Mouse (Mus musculus) urinary bladder, postnatal 10 days (tissue): ENCODE measurements around the gene Cfap20.
"Not testable (repeated sequence)": the region's sequence is repeated elsewhere in the genome, so short reads cannot be mapped to it uniquely, and the experiment has no call there.

Experiments
- DNase-seq: peaks from one replicate; pipeline ENCODE4 v3.0.0; 2022; ENCODE audit warnings: low spot score

The Cfap20 gene

DNA sequence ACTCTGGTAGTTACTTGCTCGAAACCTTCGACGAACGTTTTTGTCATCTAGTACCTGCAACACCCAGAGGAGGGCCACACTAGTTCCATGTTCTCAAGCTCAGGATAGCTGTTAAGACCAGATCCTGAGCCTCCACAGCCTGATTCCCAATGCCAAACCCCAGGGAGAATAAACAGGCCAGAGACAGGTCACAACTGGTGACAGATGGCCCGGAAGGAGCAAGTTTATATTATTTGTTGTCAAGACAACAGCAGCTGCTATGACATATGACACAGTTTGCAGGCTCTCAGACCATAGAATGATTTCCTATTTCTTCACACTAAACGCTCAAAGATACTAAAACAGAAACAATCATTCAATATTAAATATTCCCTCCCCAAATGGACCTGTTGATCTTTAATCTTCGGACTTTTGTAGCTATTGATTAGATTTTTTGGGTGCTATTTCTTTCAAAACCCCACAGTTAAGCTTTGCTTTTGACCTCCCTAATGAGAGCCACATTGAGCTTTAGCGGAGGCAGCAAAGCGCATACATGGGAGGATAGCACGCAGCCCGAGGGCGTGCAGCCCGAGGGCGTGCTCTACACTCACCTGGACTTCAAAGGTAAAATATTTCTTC lies 12.4 kb downstream of the Cfap20 start:
- DNase-seq: no peak

- no peak for DNase-seq
Measured at GRCm38 (mm10) chr8:95411309-95411972, 23.2 kb downstream of the Cfap20 start.

DNA sequence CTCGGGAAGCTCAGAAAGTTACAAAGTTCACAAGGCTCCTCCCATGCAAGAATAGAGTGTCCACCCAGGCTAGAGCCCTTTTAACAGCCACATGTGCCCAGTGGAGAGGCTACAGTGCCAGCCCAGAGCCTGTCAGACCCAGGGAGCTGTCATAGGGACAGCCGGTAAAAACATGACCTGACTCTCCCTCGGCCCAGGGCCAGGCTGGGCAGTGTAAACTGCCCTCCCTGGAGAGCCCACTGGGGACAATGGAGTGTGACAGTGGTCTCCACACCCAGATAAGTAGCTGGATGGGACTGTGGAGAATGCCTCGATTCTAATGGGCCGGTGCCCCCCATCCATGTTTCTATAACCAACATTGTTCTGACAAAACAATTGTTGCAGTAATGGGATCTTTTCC lies 25.2 kb downstream of the Cfap20 start:
- no peak for DNase-seq

GRCm38 (mm10) chr8:95401091-95401490 lies 33.6 kb downstream of the Cfap20 start:
- no peak for DNase-seq

DNA sequence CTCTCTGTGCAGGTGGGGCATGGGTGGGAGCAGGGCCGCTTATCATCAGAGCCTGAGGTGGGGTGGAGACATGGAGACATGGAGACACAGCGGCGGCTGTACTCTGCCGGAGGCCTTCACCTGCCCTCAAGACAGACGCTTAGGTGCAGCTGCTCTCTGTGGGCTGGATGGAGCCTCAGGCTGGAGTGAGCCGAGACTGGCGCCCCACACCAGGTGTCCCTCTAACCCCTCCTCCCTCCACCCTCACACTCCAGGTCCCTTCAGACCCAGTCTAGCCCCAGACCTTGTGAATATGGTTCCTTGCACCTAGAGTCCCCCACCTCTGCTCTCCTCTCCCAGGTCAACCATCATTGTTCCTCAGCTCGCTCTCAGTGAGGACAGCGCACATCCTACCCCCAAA lies 35.5 kb downstream of the Cfap20 start:
- DNase-seq: no peak

- no peak for DNase-seq
Measured at GRCm38 (mm10) chr8:95397201-95397600, 37.5 kb downstream of the Cfap20 start.

DNA sequence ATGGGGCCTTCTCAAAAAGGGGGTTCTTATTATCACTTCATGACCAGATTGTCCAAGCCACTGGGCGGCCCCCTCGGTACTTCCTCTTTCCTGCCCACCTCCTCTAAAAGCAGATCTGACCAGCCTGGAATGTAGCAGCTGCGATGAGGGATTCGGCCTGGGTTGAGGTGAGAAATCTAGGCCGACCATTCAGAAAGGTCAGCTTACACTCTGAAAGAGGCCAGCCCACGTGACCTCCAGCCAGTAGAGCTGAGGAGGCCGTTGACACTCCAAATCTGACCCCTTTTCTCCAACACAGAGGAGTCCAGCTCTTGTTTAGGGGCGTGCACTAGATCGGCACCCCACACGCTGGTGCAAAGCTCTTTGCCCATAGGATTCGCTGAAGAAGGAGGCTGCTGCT lies 37.9 kb downstream of the Cfap20 start:
- no peak for DNase-seq

GRCm38 (mm10) chr8:95395186-95395918 lies 39.3 kb downstream of the Cfap20 start:
- no peak for DNase-seq

DNA sequence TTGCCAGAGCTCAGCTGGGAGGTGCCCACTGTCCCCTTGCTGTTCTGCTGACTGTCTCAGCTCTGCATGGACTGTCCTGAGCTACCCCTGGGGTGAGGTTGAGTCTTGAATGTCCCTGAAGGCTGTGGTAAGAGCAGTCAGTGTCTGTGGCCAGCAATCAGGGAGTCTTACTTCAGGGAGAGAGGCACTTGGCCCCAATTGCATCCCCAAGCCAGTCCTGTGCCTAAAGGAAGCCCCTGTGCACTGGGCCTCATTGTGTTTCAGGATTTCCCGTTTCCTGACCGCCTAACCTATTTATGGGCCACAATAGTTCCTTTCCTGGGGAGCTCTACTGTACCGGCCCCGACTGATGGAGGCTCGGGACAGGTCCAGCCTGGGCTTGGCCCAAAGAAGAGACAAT lies 42.1 kb downstream of the Cfap20 start:
- DNase-seq: no peak

DNA sequence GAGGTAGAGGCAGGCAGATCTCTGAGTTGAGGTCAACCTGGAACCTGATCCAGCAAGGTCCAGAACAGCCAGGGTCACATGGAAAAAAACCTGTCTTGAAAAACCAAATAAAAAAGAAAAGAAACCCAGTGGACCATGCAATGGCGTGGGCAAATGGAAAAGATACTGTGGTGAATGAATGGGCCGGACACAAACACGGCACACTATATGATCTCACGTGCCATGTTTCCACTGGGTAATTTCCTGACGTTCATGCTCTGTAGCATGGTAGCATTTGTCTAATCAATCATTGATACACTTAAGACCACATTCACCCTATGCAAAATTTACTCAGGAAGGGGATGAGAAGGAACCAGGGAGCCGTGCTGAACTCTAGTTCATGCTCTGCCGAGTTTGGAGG lies 43.6 kb downstream of the Cfap20 start:
- no peak for DNase-seq

DNA sequence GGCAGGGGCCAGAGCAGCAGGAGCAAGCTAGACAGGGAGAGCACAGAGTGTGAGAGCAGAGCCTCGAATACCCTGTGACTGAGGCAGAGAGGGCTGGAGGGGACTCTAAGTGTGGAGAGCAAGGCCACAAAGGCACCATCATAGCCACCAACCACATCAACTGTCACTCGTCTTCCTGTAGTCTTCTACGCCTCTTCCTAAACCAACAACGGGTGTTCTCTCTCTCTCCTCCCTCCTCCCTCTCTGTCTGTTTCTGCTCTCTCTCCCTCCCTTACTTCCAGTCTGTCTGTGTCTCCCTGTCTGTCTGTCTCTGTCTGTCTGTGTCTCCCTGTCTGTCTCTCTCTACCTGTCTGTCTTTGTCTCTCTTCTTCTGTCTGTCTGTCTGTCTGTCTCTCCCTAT lies 44.4 kb downstream of the Cfap20 start:
- DNase-seq: no peak

DNA sequence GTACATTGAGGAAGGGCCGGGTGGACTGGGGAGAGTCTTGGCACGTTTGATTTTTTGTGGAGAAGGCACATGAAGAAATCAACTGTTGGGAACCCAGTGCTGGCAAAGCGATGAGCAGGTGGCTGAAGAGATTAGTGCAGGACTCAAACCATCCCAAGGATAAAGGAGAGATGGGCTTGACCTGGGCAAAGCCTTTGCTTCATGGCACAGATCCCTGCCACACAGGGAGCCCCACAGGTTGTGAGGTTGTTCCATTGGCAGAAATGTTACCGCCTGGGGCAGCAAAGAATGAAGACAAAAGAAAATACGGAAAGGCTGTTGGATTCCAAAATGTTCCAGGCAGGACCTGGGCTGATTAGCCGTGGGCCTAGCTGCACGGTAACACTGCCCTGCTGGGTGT lies 46.7 kb downstream of the Cfap20 start:
- no peak for DNase-seq

GRCm38 (mm10) chr8:95387221-95387620 lies 47.4 kb downstream of the Cfap20 start:
- DNase-seq: no peak

DNA sequence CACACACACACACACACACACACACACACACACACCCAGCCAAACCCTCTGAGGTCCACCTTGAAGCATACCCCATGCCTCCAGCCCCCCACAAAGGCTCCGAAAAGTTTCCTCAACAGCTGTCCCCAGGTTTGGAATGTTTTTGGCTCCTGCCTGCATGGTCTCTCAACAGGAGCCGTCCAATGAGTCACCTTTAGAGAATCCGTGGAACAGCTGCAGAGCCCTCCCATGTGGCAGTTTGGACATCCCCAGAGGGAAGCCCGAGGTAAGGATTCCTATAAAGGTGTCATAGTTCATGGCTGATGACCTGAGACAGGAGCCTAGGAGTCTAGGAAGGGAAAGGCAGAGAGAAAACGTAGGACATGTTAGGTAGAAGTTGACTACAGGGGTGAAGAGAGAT lies 48.6 kb downstream of the Cfap20 start:
- no peak for DNase-seq

DNA sequence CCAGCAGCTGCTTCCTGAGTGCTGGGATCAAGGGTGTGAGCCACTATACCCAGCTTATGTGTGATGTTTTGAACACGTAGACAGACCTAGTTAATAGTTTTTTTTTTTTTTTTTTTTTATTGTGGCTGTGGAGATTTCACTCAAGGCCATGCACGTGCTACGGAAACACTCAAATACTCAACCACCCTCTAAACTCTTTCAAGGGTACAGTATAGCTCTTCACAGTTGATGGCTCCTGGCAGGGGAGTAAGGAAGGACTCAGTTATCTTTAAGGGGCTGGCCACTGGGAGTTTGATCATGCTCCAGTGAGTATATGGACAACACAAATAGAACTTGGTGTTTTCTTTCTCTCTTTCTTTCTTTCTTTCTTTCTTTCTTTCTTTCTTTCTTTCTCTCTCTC lies 50.2 kb downstream of the Cfap20 start:
- DNase-seq: no peak

DNA sequence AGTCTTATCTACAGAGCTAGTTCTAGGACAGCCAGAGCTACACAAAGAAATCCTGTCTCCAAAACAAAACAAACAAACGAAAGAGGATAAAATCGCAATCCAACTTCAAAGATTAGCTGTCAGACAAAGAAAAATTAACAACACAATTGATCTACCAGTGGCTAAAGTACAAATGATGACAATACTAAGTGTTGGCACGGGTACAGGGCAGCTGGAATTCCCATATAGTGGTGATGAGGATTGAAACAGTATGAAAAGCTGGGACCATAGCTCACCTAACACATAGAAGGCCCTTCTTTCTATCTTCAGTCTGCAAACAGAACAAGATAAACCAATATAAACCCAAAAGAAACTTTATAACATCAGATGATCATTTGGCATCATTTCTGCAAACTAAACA lies 53.1 kb downstream of the Cfap20 start:
- no peak for DNase-seq

DNA sequence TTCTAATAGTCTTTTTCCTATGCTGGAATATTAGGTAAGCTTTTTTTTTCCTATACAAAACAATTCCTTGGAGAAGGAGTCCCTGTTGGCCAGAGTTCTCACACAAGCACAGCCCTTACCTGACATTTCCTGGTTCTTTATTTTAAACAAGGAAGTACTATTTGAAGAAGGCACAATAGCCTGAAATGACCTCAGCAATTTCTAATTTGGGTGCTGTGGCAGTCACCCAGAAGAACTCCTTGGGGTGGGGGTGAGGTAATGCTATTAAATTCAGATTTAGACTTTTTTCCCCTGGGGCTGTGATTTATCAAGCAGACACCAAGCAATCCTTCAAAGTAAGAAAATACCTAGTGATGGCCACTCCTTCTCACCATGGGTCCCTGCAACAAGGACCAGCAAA lies 53.7 kb downstream of the Cfap20 start:
- DNase-seq: no peak

DNA sequence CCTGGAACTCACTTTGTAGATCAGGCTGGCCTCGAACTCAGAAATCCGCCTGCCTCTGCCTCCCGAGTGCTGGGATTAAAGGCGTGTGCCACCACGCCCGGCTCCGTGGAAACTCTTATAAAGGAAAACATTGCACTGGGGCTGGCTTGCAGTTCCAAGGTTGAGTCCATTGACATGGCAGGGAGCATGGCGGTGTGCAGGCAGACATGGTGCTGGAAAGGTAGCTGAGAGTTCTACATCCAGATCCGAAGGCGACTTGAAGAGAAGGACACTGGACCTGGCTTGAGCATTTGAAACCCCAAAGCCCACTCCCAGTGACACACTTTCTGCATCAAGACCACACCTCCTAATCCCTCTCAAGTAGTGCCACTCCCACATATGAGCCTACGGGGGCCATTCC lies 55.7 kb downstream of the Cfap20 start:
- DNase-seq: not testable (repeated sequence)

- no peak for DNase-seq
Measured at GRCm38 (mm10) chr8:95377863-95378291, 56.8 kb downstream of the Cfap20 start.

DNA sequence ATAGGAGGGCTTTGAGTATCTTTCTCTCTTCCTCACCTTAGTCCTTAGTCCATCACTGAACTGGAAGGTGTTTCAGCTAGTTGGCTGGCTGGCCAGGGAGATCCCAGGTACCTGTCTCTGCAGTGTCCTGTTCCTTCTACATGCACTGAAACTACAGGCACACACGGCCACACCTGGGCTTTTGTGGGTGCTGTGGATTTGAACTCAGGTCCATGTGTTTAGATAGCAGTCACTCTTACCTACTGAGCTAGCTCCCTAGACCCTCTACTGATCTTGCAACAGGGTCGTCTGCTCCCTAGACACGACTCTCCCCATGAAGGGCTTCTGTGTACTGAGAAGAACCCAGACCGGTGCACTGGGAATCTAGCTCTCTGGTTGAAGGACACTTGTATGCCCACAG lies 57.6 kb downstream of the Cfap20 start:
- no peak for DNase-seq

DNA sequence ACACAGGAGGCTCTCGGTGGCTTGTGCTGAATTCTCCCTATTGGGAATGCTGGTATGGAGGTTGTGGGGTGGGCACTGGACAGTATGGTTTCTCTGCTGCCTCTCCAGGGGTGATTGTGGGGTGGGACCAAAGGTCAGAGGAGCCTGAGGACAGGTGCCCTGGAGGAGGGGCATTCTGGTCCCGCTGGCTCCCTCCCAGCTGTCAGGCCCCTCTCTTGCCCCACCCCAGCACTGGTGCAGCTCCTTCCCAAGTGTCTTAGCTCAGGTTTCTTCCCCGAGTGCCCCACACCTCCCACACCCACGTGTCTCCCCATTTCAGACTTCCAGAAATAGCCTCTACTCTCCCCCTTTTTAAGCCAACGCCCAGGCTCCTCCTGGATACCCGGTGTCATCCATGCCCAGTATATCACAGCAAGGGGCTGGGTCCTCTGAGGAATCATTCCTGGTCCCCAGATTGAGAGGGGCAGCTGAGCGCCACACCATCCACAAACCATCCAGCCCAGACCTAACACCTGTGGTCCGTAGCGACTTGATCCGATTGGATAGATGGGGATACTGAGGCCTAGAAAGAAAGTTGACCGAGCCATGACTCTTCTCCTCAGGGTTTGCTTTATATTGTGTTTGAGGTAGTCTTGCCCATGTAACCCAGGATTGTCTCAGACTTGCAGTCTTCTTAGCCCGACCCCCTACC lies 58.2 kb downstream of the Cfap20 start:
- no peak for DNase-seq

DNA sequence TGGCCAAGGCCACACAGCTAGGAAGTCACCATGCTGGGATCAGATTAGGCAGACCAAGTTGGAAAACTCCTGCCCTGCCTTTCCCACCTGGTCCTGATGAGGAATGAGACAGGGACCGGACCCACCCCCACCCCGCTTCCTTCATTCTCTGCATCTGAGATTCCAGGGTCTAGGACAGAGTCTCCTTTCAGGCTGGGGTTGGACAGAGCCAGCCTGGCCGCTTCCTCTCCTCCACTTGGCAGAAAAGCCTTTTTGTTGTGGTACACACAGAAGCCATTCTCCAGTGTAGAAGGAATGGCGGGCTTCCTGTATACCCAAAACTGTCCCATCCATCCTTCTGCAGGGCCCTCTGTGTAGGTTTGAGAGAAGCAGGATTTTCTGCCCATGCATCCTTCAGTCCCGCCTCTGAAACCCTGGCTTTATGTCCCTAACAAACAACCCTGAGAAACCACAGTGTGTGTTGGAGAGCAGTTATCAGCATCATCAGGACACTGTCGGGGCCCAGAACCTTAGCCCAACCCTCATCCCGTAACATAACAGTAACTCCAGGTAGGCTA lies 59.2 kb downstream of the Cfap20 start:
- DNase-seq: no peak

GRCm38 (mm10) chr8:95374429-95374828 lies 60.2 kb downstream of the Cfap20 start:
- no peak for DNase-seq
